Mouse (Mus musculus): ENCODE results near the gene 1700021F05Rik.

DNA sequence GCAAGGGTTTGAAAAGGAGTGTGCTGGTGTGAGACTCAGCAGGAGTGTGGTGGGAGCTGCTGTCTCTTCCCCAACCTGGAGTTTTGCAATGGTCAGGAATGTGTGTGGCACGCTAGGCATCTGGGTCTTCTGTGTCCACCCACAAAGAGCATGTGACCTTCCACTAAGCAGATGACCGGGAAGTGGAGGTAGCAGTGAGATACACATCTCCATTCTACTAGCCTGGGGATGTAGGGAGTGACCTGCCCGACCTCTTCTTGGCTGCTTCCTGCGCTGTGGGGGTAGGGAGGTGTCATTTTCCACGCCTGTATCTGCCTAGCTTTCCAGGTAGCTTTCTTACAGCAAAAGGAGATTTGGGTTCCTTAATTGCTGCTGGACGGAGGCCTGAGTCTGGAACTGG is 51.2 kb downstream of the 1700021F05Rik start:
- TF ChIP-seq CTCF (IDR thresholded peaks at IDR 0.05; ENCODE audit: low read depth) (no peak), EP300 (IDR thresholded peaks at IDR 0.05; ENCODE audit: low read depth) (no peak)
